Mouse (Mus musculus) midbrain, embryonic 12.5 days (tissue): ENCODE measurements at regions not wholly inside any gene's neighbourhood (a gene's known extent, or its start where the extent isn't known, plus 50 kb on each side); places are given as distances from the start of the nearest gene placed in this dataset.

Experiments
- ATAC-seq: fragments of 200-750 bp; cut with Nextera tagmentation; 2 replicates; pipeline ENCODE4 v1.8.0; 2017; ENCODE audit warnings: low read depth, moderate TSS enrichment, moderate library complexity; ENCODE audit not compliant: low FRiP score
- H3K27ac ChIP-seq: fragments of 300-500 bp; sonication (generic); replicated peaks from 2 replicates; pipeline ENCODE4 v1.5.1; 2016; ENCODE audit warnings: mild to moderate bottlenecking
- H3K27me3 ChIP-seq: fragments of 300-500 bp; sonication (generic); 2 replicates; pipeline ENCODE4 v1.6.1; 2016; ENCODE audit warnings: mild to moderate bottlenecking
- H3K36me3 ChIP-seq: fragments of 300-500 bp; sonication (generic); 2 replicates; pipeline ENCODE4 v1.6.1; 2016
- H3K4me1 ChIP-seq: fragments of 300-500 bp; sonication (generic); 2 replicates; pipeline ENCODE4 v1.6.1; 2016
- H3K4me2 ChIP-seq: fragments of 300-500 bp; sonication (generic); replicated peaks from 2 replicates; pipeline ENCODE4 v1.6.1; 2016; ENCODE audit warnings: mild to moderate bottlenecking, moderate library complexity
- H3K4me3 ChIP-seq: fragments of 300-500 bp; sonication (generic); 2 replicates; pipeline ENCODE4 v1.5.1; 2016; ENCODE audit warnings: mild to moderate bottlenecking
- H3K9ac ChIP-seq: fragments of 300-500 bp; sonication (generic); replicated peaks from 2 replicates; pipeline ENCODE4 v1.6.1; 2016; ENCODE audit warnings: mild to moderate bottlenecking, moderate library complexity
- H3K9me3 ChIP-seq: fragments of 300-500 bp; sonication (generic); 2 replicates; pipeline ENCODE4 v1.6.1; 2016; ENCODE audit warnings: mild to moderate bottlenecking
- WGBS: fragments of 180-500 bp; shearing (Covaris S2); methylation state at CpG from one replicate; pipeline ENCODE4 v1.1.7; 2016; 5-methylcytosine and 5-hydroxymethylcytosine counted together

GRCm38 (mm10) chr15:60762071-60762470 lies 91.5 kb downstream of the Fam84b start:
- Histone ChIP-seq H3K4me2 (no peak overlapping the region), H3K27me3 (no peaks in the 10 kb centered on the region), H3K4me3 (no peak overlapping the region), H3K4me1 (no peaks in the 10 kb centered on the region), H3K27ac (no peak overlapping the region), H3K36me3 (no peaks in the 10 kb centered on the region), H3K9ac (no peak overlapping the region), H3K9me3 (no peaks in the 10 kb centered on the region)
- WGBS, result 61% methylated on average over 2 of the region's 2 CpGs
- ATAC-seq, result no peak

DNA sequence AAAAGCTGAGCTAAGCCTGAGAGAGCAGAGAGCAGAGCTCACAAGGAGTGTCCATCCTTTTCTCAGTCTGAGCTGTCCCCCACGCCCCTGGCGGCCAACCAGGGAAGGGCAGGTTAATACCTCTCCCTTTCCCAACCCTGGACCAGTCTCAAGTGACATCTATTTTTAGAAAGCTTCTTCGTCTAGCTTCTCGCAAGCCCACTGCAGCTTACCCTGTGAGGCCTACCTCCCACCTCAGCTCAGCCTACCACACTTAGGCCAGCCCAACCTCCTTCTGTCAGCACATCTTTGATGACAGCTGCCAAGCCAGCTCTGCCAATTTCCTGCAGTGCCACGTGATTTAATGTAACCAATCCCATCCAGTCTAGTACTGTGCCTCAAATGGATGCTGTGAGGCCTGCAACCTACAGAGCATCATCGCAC lies 93.6 kb downstream of the Fam84b start:
- H3K4me1 ChIP-seq, result no peaks in the 10 kb centered on the region
- 34% methylated on average over 6 of the region's 6 CpGs for WGBS
- ATAC-seq, result peak; percentile 56; the same call in 1 of the 2 replicates
- H3K9me3 ChIP-seq, result no peaks in the 10 kb centered on the region
- H3K27ac ChIP-seq, result no peak overlapping the region
- no peak overlapping the region for H3K9ac ChIP-seq
- H3K27me3 ChIP-seq, result no peaks in the 10 kb centered on the region
- no peak overlapping the region for H3K4me3 ChIP-seq
- H3K4me2 ChIP-seq, result no peak overlapping the region
- H3K36me3 ChIP-seq, result no peaks in the 10 kb centered on the region

GRCm38 (mm10) chr15:60754246-60754645 lies 99.3 kb downstream of the Fam84b start:
- no peaks in the 10 kb centered on the region for H3K4me1 ChIP-seq
- no peak for ATAC-seq
- no peak overlapping the region for H3K4me2 ChIP-seq
- H3K27me3 ChIP-seq, result no peaks in the 10 kb centered on the region
- no peak overlapping the region for H3K4me3 ChIP-seq
- no peaks in the 10 kb centered on the region for H3K36me3 ChIP-seq
- no peak overlapping the region for H3K27ac ChIP-seq
- H3K9me3 ChIP-seq, result no peaks in the 10 kb centered on the region
- H3K9ac ChIP-seq, result no peak overlapping the region
- WGBS, result 91% methylated on average over 5 of the region's 5 CpGs

GRCm38 (mm10) chr15:60739598-60739997 lies 114.0 kb downstream of the Fam84b start:
- no peak overlapping the region for H3K4me3 ChIP-seq
- H3K4me2 ChIP-seq, result no peak overlapping the region
- no peak overlapping the region for H3K27ac ChIP-seq
- no peak overlapping the region for H3K9ac ChIP-seq
- H3K4me1 ChIP-seq, result no peaks in the 10 kb centered on the region
- no peaks in the 10 kb centered on the region for H3K27me3 ChIP-seq
- H3K9me3 ChIP-seq, result no peaks in the 10 kb centered on the region
- no peaks in the 10 kb centered on the region for H3K36me3 ChIP-seq
- WGBS, result 89% methylated on average over 2 of the region's 2 CpGs
- no peak for ATAC-seq

DNA sequence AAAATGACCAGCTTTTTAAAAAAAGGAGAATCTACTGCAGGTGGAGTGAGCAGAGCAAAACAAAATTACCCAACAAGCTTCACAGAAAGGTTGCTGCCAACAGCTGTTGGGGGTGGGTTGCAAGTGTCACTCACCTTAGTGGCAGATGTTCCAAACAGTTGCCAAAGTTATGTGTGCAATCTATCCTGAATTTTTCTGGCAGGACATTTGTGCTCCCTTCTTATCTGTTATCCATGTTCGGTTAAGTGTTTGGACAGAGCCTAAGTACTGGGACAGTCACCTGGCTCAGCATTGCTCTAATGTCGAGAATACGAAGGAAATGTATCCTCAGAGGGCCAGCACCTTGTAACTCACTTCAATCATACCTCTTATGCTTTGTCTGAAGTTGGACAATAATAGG lies 115.3 kb downstream of the Fam84b start:
- 87% methylated on average over 3 of the region's 3 CpGs for WGBS
- no peak for ATAC-seq
- Histone ChIP-seq H3K27me3 (no peaks in the 10 kb centered on the region), H3K9ac (no peak overlapping the region), H3K4me2 (no peak overlapping the region), H3K36me3 (no peaks in the 10 kb centered on the region), H3K27ac (no peak overlapping the region), H3K4me3 (no peak overlapping the region), H3K4me1 (no peaks in the 10 kb centered on the region), H3K9me3 (no peaks in the 10 kb centered on the region)

GRCm38 (mm10) chr15:60732416-60732815 lies 121.2 kb downstream of the Fam84b start:
- no peak for ATAC-seq
- Histone ChIP-seq H3K4me2 (no peak overlapping the region), H3K27me3 (no peaks in the 10 kb centered on the region), H3K4me1 (no peaks in the 10 kb centered on the region), H3K36me3 (no peaks in the 10 kb centered on the region), H3K27ac (no peak overlapping the region), H3K9me3 (no peaks in the 10 kb centered on the region), H3K9ac (no peak overlapping the region), H3K4me3 (no peak overlapping the region)

- 50% methylated on average over 9 of the region's 9 CpGs for WGBS
- H3K4me1 ChIP-seq, result no peaks in the 10 kb centered on the region
- no peaks in the 10 kb centered on the region for H3K27me3 ChIP-seq
- no peaks in the 10 kb centered on the region for H3K36me3 ChIP-seq
- no peak overlapping the region for H3K4me3 ChIP-seq
- H3K9me3 ChIP-seq, result no peaks in the 10 kb centered on the region
- ATAC-seq, result no peak
- H3K27ac ChIP-seq, result no peak overlapping the region
- no peak overlapping the region for H3K4me2 ChIP-seq
- H3K9ac ChIP-seq, result no peak overlapping the region
These were observed 124.8 kb downstream of the Fam84b start for GRCm38 (mm10) chr15:60728754-60729153.

- no peak overlapping the region for H3K9ac ChIP-seq
- 84% methylated on average over 4 of the region's 4 CpGs for WGBS
- H3K9me3 ChIP-seq, result no peaks in the 10 kb centered on the region
- no peak for ATAC-seq
- no peak overlapping the region for H3K4me2 ChIP-seq
- no peak overlapping the region for H3K27ac ChIP-seq
- H3K36me3 ChIP-seq, result no peaks in the 10 kb centered on the region
- H3K27me3 ChIP-seq, result no peaks in the 10 kb centered on the region
- no peak overlapping the region for H3K4me3 ChIP-seq
- no peaks in the 10 kb centered on the region for H3K4me1 ChIP-seq
These were observed 125.2 kb downstream of the Fam84b start for GRCm38 (mm10) chr15:60728337-60728736.

- Histone ChIP-seq H3K9ac (no peak overlapping the region), H3K36me3 (no peaks in the 10 kb centered on the region), H3K9me3 (no peaks in the 10 kb centered on the region), H3K4me2 (no peak overlapping the region), H3K4me1 (no peaks in the 10 kb centered on the region), H3K27me3 (no peaks in the 10 kb centered on the region), H3K27ac (no peak overlapping the region), H3K4me3 (no peak overlapping the region)
- WGBS, result 93% methylated on average over 5 of the region's 5 CpGs
- ATAC-seq, result no peak
These were observed 134.2 kb downstream of the Fam84b start for GRCm38 (mm10) chr15:60719332-60719731.

DNA sequence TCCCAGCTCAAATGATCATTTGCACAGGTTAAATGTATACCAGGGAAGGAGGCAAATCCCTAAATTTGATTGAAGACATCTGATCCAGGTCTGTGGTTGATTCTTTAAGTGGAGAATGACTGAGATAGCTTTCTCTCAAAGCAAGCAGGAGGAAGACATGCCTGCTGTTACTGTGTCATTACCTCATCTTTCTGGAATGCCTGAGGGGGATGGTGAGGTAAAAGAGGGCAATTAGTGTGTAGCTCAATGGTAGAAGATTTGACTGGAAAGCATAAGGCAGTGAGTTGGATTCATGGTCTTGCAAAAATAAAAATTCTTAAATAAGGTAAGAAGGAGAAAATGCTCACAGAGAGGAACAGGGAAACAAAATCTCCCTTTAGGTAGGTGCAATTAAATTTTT lies 144.9 kb downstream of the Fam84b start:
- no peak overlapping the region for H3K4me3 ChIP-seq
- ATAC-seq, result peak; percentile 56; the same call in 1 of the 2 replicates

DNA sequence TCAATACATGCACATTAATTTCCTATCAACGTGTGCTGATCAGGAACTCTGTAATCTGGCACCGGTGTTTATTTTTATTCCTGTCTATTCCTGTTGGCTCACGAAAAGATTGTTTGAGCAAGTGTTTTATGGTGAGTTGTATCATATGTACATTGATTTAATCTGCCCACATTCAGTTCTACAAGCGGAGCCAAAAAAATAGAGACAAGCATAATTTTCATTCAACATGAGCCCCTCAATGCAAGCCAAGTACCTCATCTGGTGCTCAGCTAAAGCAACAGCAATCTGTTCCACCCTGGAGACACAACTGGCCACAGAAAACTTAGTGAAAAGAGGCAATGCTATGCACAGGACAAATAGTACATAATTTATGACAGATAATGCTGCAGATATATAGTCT lies 147.6 kb downstream of the Fam84b start:
- Histone ChIP-seq H3K9ac (no peak overlapping the region), H3K4me3 (no peak overlapping the region), H3K27me3 (no peaks in the 10 kb centered on the region), H3K27ac (no peak overlapping the region), H3K36me3 (no peaks in the 10 kb centered on the region), H3K9me3 (no peaks in the 10 kb centered on the region), H3K4me1 (peaks cover 10% of the 10 kb centered on the region; the same call in 1 of the 2 replicates), H3K4me2 (no peak overlapping the region)
- 86% methylated on average over 4 of the region's 4 CpGs for WGBS
- ATAC-seq, result no peak

More for the DNA sequence above, 144.9 kb downstream of the Fam84b start:
- Histone ChIP-seq H3K9me3 (no peaks in the 10 kb centered on the region), H3K27me3 (no peaks in the 10 kb centered on the region), H3K36me3 (no peaks in the 10 kb centered on the region), H3K9ac (no peak overlapping the region), H3K27ac (no peak overlapping the region), H3K4me1 (0 out of 2 replicates have a peak, but pooled peaks cover 4% of the 10 kb centered on the region), H3K4me2 (no peak overlapping the region)

- no peaks in the 10 kb centered on the region for H3K9me3 ChIP-seq
- no peak overlapping the region for H3K4me3 ChIP-seq
- H3K4me1 ChIP-seq, result peaks cover 14% of the 10 kb centered on the region; the same call in 1 of the 2 replicates
- H3K4me2 ChIP-seq, result no peak overlapping the region
- no peaks in the 10 kb centered on the region for H3K27me3 ChIP-seq
- no peaks in the 10 kb centered on the region for H3K36me3 ChIP-seq
- no peak for ATAC-seq
- H3K27ac ChIP-seq, result no peak overlapping the region
- no peak overlapping the region for H3K9ac ChIP-seq
These were observed 152.3 kb downstream of the Fam84b start for GRCm38 (mm10) chr15:60701273-60701672.

GRCm38 (mm10) chr15:60694746-60695145 lies 158.8 kb downstream of the Fam84b start:
- Histone ChIP-seq H3K4me1 (peaks cover 17% of the 10 kb centered on the region; the same call in 1 of the 2 replicates), H3K27me3 (no peaks in the 10 kb centered on the region), H3K27ac (no peak overlapping the region), H3K4me3 (no peak overlapping the region), H3K9me3 (no peaks in the 10 kb centered on the region), H3K36me3 (no peaks in the 10 kb centered on the region), H3K9ac (no peak overlapping the region), H3K4me2 (no peak overlapping the region)
- no peak for ATAC-seq
- WGBS, result 86% methylated on average over 3 of the region's 3 CpGs
